Mouse (Mus musculus): ENCODE measurements around the gene Gper1. TPM values are rescaled to one million over a fixed set of nuclear protein-coding genes. Genes with fewer than 3 reads are reported as not detected.
A peak's percentile ranks its signal among the peaks of the same experiment; 100 is the strongest.

Gper1 gene
- polyA plus RNA-seq, 1 experiment: 0.27 TPM

DNA sequence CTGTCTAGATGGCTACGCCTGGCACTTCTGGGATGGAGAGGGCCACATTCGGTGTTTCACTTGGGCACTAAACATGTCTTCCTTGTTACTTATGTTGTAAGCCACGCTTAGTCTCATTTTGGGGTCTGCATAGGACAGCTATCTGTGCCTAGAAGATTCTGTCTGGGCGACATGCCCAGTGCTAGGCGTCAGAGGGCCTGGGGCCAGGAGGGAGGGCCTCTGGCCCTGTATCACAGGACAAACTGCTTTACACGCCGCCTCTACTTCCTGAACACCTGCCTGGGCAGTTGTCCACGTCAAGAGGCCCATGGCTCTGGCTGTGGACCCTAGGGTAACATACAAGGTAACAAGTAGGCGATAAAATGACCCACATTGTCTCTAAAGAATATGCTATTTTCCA, 5.0 kb downstream of the Gper1 start:
- Histone ChIP-seq H3K27ac (ENCODE audit: control insufficient read depth, insufficient read depth, low read depth, low read length) (no peak overlapping the region), H3K27me3 (ENCODE audit: control insufficient read depth, insufficient read depth, low read length) (no peaks in the 10 kb centered on the region), H3K4me1 (ENCODE audit: control insufficient read depth, insufficient read depth, low read length) (no peaks in the 10 kb centered on the region; the same call in none of the 2 replicates), H3K36me3 (ENCODE audit: control insufficient read depth, insufficient read depth, low read length) (no peaks in the 10 kb centered on the region), H3K4me3 (ENCODE audit: control insufficient read depth, low read depth, low read length) (no peak overlapping the region)
- TF ChIP-seq CTCF (IDR thresholded peaks at IDR 0.05; ENCODE audit: control insufficient read depth, insufficient read depth, insufficient replicate concordance, low read depth, low read length) (no peak), POLR2A (IDR thresholded peaks at IDR 0.05; ENCODE audit: control insufficient read depth, low read depth, low read length) (no peak)

GRCm38 (mm10) chr5:139429818-139430341, 6.9 kb downstream of the Gper1 start:
- H3K27ac ChIP-seq (ENCODE audit: control insufficient read depth, insufficient read depth, low read depth, low read length): no peak overlapping the region
- peak overlapping the region; percentile 56 for H3K4me3 ChIP-seq (ENCODE audit: control insufficient read depth, low read depth, low read length)
- H3K4me1 ChIP-seq (ENCODE audit: control insufficient read depth, insufficient read depth, low read length): peaks cover 4% of the 10 kb centered on the region
- no peaks in the 10 kb centered on the region for H3K36me3 ChIP-seq (ENCODE audit: control insufficient read depth, insufficient read depth, low read length)
- TF ChIP-seq POLR2A (IDR thresholded peaks at IDR 0.05; ENCODE audit: control insufficient read depth, low read depth, low read length) (no peak), CTCF (IDR thresholded peaks at IDR 0.05; ENCODE audit: control insufficient read depth, insufficient read depth, insufficient replicate concordance, low read depth, low read length) (no peak)
- no peaks in the 10 kb centered on the region for H3K27me3 ChIP-seq (ENCODE audit: control insufficient read depth, insufficient read depth, low read length)

GRCm38 (mm10) chr5:139432333-139432732, 9.4 kb downstream of the Gper1 start:
- no peaks in the 10 kb centered on the region for H3K36me3 ChIP-seq (ENCODE audit: control insufficient read depth, insufficient read depth, low read length)
- H3K27me3 ChIP-seq (ENCODE audit: control insufficient read depth, insufficient read depth, low read length): no peaks in the 10 kb centered on the region
- no peak overlapping the region for H3K4me3 ChIP-seq (ENCODE audit: control insufficient read depth, low read depth, low read length)
- H3K27ac ChIP-seq (ENCODE audit: control insufficient read depth, insufficient read depth, low read depth, low read length): no peak overlapping the region
- TF ChIP-seq POLR2A (IDR thresholded peaks at IDR 0.05; ENCODE audit: control insufficient read depth, low read depth, low read length): no peak
- TF ChIP-seq CTCF (IDR thresholded peaks at IDR 0.05; ENCODE audit: control insufficient read depth, insufficient read depth, insufficient replicate concordance, low read depth, low read length): no peak
- peaks cover 9% of the 10 kb centered on the region for H3K4me1 ChIP-seq (ENCODE audit: control insufficient read depth, insufficient read depth, low read length)

- no peaks in the 10 kb centered on the region for H3K36me3 ChIP-seq (ENCODE audit: control insufficient read depth, insufficient read depth, low read length)
- H3K27me3 ChIP-seq (ENCODE audit: control insufficient read depth, insufficient read depth, low read length): no peaks in the 10 kb centered on the region
- TF ChIP-seq CTCF (IDR thresholded peaks at IDR 0.05; ENCODE audit: control insufficient read depth, insufficient read depth, insufficient replicate concordance, low read depth, low read length) (no peak), POLR2A (IDR thresholded peaks at IDR 0.05; ENCODE audit: control insufficient read depth, low read depth, low read length) (no peak)
- peaks cover 12% of the 10 kb centered on the region for H3K4me1 ChIP-seq (ENCODE audit: control insufficient read depth, insufficient read depth, low read length)
- no peak overlapping the region for H3K27ac ChIP-seq (ENCODE audit: control insufficient read depth, insufficient read depth, low read depth, low read length)
- no peak overlapping the region for H3K4me3 ChIP-seq (ENCODE audit: control insufficient read depth, low read depth, low read length)
Observed at GRCm38 (mm10) chr5:139432747-139433508, 10.0 kb downstream of the Gper1 start.

DNA sequence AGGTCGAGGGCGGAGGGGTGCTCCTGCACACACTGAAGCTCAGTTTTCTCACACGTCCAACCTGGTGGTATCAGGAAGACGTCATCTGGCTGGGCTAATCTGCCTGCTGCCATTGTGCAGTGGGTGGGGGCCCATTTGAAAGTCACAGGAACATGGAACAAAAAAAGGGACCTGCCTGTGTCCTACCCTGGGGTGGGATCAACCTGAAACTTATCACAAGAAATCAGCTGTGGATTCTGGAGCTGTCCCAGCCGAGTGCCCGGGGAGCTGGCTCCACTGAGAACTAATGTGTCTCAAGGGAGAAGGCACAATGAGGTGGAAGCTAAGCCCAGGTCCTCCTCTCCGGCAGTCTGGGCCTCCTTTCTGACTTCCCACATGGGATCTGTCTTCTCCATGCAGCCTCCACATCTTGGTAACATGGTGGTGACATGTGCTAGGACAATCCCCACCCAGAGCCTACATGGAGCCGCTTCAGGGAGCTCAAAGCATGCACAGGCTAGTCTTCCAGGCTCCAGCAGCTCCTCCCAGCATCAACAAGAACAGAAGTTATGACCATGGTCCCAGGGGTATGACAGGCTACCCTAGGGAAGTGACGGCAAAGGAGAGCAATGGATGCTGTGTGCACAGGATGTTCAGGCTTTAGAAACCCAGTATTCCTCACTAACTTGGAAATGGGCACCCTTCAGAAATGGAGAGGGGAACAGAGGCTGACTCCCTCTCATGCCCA, 11.1 kb downstream of the Gper1 start:
- Histone ChIP-seq H3K4me3 (ENCODE audit: control insufficient read depth, low read depth, low read length) (no peak overlapping the region), H3K4me1 (ENCODE audit: control insufficient read depth, insufficient read depth, low read length) (peaks cover 17% of the 10 kb centered on the region), H3K27me3 (ENCODE audit: control insufficient read depth, insufficient read depth, low read length) (no peaks in the 10 kb centered on the region), H3K27ac (ENCODE audit: control insufficient read depth, insufficient read depth, low read depth, low read length) (no peak overlapping the region), H3K36me3 (ENCODE audit: control insufficient read depth, insufficient read depth, low read length) (no peaks in the 10 kb centered on the region)
- TF ChIP-seq POLR2A (IDR thresholded peaks at IDR 0.05; ENCODE audit: control insufficient read depth, low read depth, low read length) (no peak), CTCF (IDR thresholded peaks at IDR 0.05; ENCODE audit: control insufficient read depth, insufficient read depth, insufficient replicate concordance, low read depth, low read length) (no peak)

DNA sequence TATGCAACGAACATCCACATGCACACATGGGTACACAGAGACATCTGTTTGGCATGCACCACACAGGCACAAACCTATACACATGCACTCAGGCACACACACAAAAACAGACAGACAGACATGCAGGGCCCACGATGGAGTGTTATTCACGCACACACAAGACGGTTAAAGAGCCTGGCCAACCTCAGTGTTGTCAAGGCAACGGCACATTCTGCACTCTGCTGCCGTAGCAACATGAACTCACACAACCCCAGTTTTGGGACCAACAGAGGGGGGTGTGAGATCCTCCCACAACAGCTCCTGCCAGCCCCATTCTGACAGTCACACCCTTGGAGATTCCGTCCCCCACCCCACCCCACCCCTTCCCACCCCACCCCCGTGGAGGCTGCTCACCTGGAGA, 12.0 kb downstream of the Gper1 start:
- Histone ChIP-seq H3K4me3 (ENCODE audit: control insufficient read depth, low read depth, low read length) (no peak overlapping the region), H3K36me3 (ENCODE audit: control insufficient read depth, insufficient read depth, low read length) (no peaks in the 10 kb centered on the region), H3K27ac (ENCODE audit: control insufficient read depth, insufficient read depth, low read depth, low read length) (no peak overlapping the region), H3K4me1 (ENCODE audit: control insufficient read depth, insufficient read depth, low read length) (peaks cover 17% of the 10 kb centered on the region), H3K27me3 (ENCODE audit: control insufficient read depth, insufficient read depth, low read length) (no peaks in the 10 kb centered on the region)
- TF ChIP-seq POLR2A (IDR thresholded peaks at IDR 0.05; ENCODE audit: control insufficient read depth, low read depth, low read length) (no peak), CTCF (IDR thresholded peaks at IDR 0.05; ENCODE audit: control insufficient read depth, insufficient read depth, insufficient replicate concordance, low read depth, low read length) (no peak)

GRCm38 (mm10) chr5:139437769-139438168, 14.8 kb downstream of the Gper1 start:
- Histone ChIP-seq H3K27ac (ENCODE audit: control insufficient read depth, insufficient read depth, low read depth, low read length) (peak overlapping the region; percentile 77), H3K4me3 (ENCODE audit: control insufficient read depth, low read depth, low read length) (no peak overlapping the region)
- TF ChIP-seq POLR2A (IDR thresholded peaks at IDR 0.05; ENCODE audit: control insufficient read depth, low read depth, low read length) (no peak), CTCF (IDR thresholded peaks at IDR 0.05; ENCODE audit: control insufficient read depth, insufficient read depth, insufficient replicate concordance, low read depth, low read length) (no peak)

More at GRCm38 (mm10) chr5:139437769-139438168, 14.8 kb downstream of the Gper1 start:
- no peaks in the 10 kb centered on the region for H3K36me3 ChIP-seq (ENCODE audit: control insufficient read depth, insufficient read depth, low read length)
- no peaks in the 10 kb centered on the region for H3K27me3 ChIP-seq (ENCODE audit: control insufficient read depth, insufficient read depth, low read length)
- peaks cover 17% of the 10 kb centered on the region for H3K4me1 ChIP-seq (ENCODE audit: control insufficient read depth, insufficient read depth, low read length)
